Mouse (Mus musculus): ENCODE data around the gene Jmjd7. TPM values are rescaled to one million over a fixed set of nuclear protein-coding genes. Genes with fewer than 3 reads are reported as not detected.
A peak's percentile ranks its signal among the peaks of the same experiment; 100 is the strongest.

Jmjd7 gene
- polyA plus RNA-seq, 1 experiment from 2014 or later, result 6.0 TPM

DNA sequence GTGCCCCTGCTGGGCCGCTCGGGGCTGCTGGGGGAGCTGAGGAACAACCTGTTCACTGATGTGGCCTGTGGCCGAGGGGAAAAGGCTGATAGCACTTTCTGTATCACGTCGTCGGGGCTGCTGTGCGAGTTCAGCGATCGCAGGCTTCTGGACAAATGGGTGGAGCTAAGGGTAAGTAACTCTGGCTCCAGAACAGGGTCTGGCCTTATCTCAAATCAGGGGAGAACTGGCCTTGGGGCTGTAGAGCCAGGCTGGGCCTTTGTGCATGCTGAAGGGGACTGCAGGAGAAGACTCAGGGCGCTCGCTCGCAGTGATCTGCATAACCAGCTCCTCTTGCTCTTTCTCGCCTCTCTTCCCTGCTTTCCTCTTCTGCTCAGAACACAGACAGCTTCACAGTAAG, 14.4 kb upstream of the Jmjd7 start:
- no peaks in the 10 kb centered on the region for H3K36me3 ChIP-seq (replicated peaks)
- H3K27ac ChIP-seq (replicated peaks), result no peak overlapping the region
- WGBS (ENCODE audit: insufficient replicate concordance), result 50% methylated on average over 13 of the region's 13 CpGs
- H3K9ac ChIP-seq, result no peak overlapping the region
- no peak for ATAC-seq (ENCODE audit: insufficient read depth)
- H3K27me3 ChIP-seq, result no peaks in the 10 kb centered on the region
- no peak overlapping the region for H3K4me3 ChIP-seq (replicated peaks)
- no peaks in the 10 kb centered on the region for H3K9me3 ChIP-seq (replicated peaks)
- no peak overlapping the region for H3K4me2 ChIP-seq
- peaks cover 35% of the 10 kb centered on the region for H3K4me1 ChIP-seq (replicated peaks)

GRCm38 (mm10) chr2:120013831-120014486, 13.3 kb upstream of the Jmjd7 start:
- Histone ChIP-seq H3K9me3 (replicated peaks) (no peaks in the 10 kb centered on the region), H3K27me3 (no peaks in the 10 kb centered on the region), H3K9ac (no peak overlapping the region), H3K4me1 (replicated peaks) (peaks cover 32% of the 10 kb centered on the region), H3K27ac (replicated peaks) (no peak overlapping the region), H3K36me3 (replicated peaks) (no peaks in the 10 kb centered on the region), H3K4me3 (replicated peaks) (no peak overlapping the region), H3K4me2 (no peak overlapping the region)
- WGBS (ENCODE audit: insufficient replicate concordance), result 81% methylated on average over 2 of the region's 2 CpGs
- ATAC-seq (ENCODE audit: insufficient read depth), result no peak

GRCm38 (mm10) chr2:120015882-120016281, 11.4 kb upstream of the Jmjd7 start:
- Histone ChIP-seq H3K4me1 (replicated peaks) (peaks cover 32% of the 10 kb centered on the region), H3K9me3 (replicated peaks) (no peaks in the 10 kb centered on the region), H3K4me3 (replicated peaks) (no peak overlapping the region), H3K36me3 (replicated peaks) (0 out of 2 replicates have a peak, but pooled peaks cover 6% of the 10 kb centered on the region), H3K9ac (no peak overlapping the region), H3K4me2 (no peak overlapping the region), H3K27ac (replicated peaks) (no peak overlapping the region), H3K27me3 (no peaks in the 10 kb centered on the region)
- peak; percentile 39; the same call in 1 of the 2 replicates for ATAC-seq (ENCODE audit: insufficient read depth)
- WGBS (ENCODE audit: insufficient replicate concordance), result 36% methylated on average over 4 of the region's 4 CpGs

GRCm38 (mm10) chr2:120017599-120017998, 9.7 kb upstream of the Jmjd7 start:
- Histone ChIP-seq H3K36me3 (replicated peaks) (peaks cover 11% of the 10 kb centered on the region; the same call in 1 of the 2 replicates), H3K9ac (no peak overlapping the region), H3K27ac (replicated peaks) (no peak overlapping the region), H3K9me3 (replicated peaks) (no peaks in the 10 kb centered on the region), H3K4me2 (no peak overlapping the region), H3K4me3 (replicated peaks) (no peak overlapping the region), H3K27me3 (no peaks in the 10 kb centered on the region), H3K4me1 (replicated peaks) (peaks cover 32% of the 10 kb centered on the region)
- WGBS (ENCODE audit: insufficient replicate concordance), result 83% methylated on average over 12 of the region's 12 CpGs
- ATAC-seq (ENCODE audit: insufficient read depth), result no peak

- H3K27ac ChIP-seq (replicated peaks), result no peak overlapping the region
- H3K4me3 ChIP-seq (replicated peaks), result no peak overlapping the region
- ATAC-seq (ENCODE audit: insufficient read depth), result no peak
- no peak overlapping the region for H3K4me2 ChIP-seq
- peaks cover 23% of the 10 kb centered on the region for H3K4me1 ChIP-seq (replicated peaks)
- H3K36me3 ChIP-seq (replicated peaks), result peaks cover 7% of the 10 kb centered on the region; the same call in 1 of the 2 replicates
- WGBS (ENCODE audit: insufficient replicate concordance), result 76% methylated on average over 5 of the region's 5 CpGs
- no peaks in the 10 kb centered on the region for H3K9me3 ChIP-seq (replicated peaks)
- no peaks in the 10 kb centered on the region for H3K27me3 ChIP-seq
- H3K9ac ChIP-seq, result no peak overlapping the region
Measured at GRCm38 (mm10) chr2:120024337-120024736, 2.9 kb upstream of the Jmjd7 start.

DNA sequence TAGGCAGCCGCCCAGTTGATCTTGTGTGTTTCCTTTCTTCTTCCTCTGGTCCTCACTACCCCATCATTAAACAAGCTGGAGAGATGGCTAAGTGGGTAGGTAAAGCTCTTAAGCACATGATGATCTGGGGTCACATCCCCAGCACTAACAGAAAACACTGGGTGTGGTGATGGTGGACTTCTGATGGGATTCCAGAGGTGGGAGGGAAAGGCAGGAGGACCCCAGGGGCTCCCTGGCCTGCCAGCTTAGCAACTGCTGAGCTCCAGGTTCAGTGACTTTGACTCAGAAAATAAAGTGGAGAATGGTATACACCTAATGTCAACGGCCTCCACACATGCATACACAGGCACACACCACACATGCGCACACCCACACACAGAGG, 658 bp downstream of the Jmjd7 start:
- Histone ChIP-seq H3K9me3 (replicated peaks) (no peaks in the 10 kb centered on the region), H3K27ac (replicated peaks) (peak overlapping the region; percentile 83), H3K27me3 (no peaks in the 10 kb centered on the region), H3K9ac (peak overlapping the region; percentile 82), H3K4me3 (replicated peaks) (peak overlapping the region; percentile 79), H3K4me1 (replicated peaks) (peaks cover 36% of the 10 kb centered on the region), H3K36me3 (replicated peaks) (no peaks in the 10 kb centered on the region; the same call in 1 of the 2 replicates), H3K4me2 (peak overlapping the region; percentile 97)
- no peak for ATAC-seq (ENCODE audit: insufficient read depth)
- WGBS (ENCODE audit: insufficient replicate concordance), result 40% methylated on average over 3 of the region's 3 CpGs

DNA sequence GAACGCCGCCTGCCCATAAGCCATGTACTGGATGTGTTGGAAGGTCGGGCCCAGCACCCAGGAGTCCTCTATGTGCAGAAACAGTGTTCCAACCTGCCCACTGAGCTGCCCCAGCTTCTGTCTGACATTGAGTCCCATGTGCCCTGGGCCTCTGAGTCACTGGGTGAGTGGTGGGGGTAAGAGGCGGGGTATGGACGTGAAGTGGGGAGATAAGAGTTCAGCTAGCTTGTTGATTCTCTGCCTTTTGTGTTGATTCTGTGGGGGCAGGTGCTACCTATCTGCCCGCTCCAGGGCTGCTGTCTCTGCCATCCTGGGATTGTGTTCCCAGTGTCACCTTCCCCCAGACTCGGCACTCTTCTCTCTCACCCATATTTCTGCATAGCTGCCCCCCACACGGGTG, 3.1 kb downstream of the Jmjd7 start:
- H3K4me1 ChIP-seq (replicated peaks), result peaks cover 36% of the 10 kb centered on the region
- no peaks in the 10 kb centered on the region for H3K27me3 ChIP-seq
- H3K36me3 ChIP-seq (replicated peaks), result no peaks in the 10 kb centered on the region; the same call in 1 of the 2 replicates
- 41% methylated on average over 8 of the region's 8 CpGs for WGBS (ENCODE audit: insufficient replicate concordance)
- ATAC-seq (ENCODE audit: insufficient read depth), result peak; percentile 32; the same call in 1 of the 2 replicates
- H3K9ac ChIP-seq, result no peak overlapping the region
- no peak overlapping the region for H3K4me3 ChIP-seq (replicated peaks)
- no peak overlapping the region for H3K27ac ChIP-seq (replicated peaks)
- no peaks in the 10 kb centered on the region for H3K9me3 ChIP-seq (replicated peaks)
- no peak overlapping the region for H3K4me2 ChIP-seq

DNA sequence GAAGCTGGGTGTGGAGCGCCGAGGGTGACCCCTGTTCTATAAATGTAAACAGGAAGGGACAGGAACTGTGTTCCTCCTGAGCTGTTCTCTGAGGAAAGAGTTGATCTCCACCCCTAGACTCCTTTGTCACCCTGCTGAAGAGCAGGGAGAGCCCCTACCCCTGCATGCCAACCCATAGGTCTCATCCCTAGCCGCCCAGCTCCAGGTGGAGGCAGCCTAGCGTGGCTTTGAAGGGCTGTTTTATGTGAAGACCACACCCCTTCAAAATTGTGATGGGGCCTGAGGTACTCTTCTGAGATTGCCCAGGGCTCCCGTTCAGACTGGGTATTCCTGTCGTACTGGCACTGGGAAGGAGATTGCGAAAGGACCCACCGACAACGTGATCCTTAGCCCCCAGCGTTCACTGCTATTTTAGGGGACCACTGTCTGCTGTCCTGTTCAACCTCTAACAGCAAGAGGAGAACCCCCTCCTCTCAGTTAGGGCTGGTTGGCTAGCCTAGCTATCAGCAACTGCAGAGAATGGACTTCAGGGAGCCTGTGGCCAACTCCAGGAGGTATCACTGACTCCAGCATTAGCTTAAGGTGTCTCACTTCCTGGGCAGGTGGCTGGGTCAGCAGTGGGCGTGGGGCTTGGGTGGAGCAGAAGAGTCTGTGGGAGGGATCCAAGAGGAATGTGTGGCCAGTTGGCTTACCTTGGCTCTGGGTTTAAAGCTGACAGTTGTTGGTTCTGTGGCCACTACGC, 5.6 kb downstream of the Jmjd7 start, which contains the start of gene Pla2g4b:
TSS of gene Pla2g4b (plus strand) at position 692 of the 742 bp plus-strand sequence.
- Histone ChIP-seq H3K9ac (no peak within 1 kb of the TSS), H3K4me1 (replicated peaks) (peaks cover 23% of the 10 kb centered on the region), H3K4me3 (replicated peaks) (no peak within 1 kb of the TSS), H3K27me3 (no peaks in the 10 kb centered on the region), H3K4me2 (no peak within 1 kb of the TSS), H3K36me3 (replicated peaks) (peaks cover 3% of the 10 kb centered on the region; the same call in 1 of the 2 replicates), H3K27ac (replicated peaks) (no peak within 1 kb of the TSS), H3K9me3 (replicated peaks) (no peaks in the 10 kb centered on the region)
- 74% methylated on average over 12 of the region's 12 CpGs for WGBS (ENCODE audit: insufficient replicate concordance)
- no peak for ATAC-seq (ENCODE audit: insufficient read depth)

DNA sequence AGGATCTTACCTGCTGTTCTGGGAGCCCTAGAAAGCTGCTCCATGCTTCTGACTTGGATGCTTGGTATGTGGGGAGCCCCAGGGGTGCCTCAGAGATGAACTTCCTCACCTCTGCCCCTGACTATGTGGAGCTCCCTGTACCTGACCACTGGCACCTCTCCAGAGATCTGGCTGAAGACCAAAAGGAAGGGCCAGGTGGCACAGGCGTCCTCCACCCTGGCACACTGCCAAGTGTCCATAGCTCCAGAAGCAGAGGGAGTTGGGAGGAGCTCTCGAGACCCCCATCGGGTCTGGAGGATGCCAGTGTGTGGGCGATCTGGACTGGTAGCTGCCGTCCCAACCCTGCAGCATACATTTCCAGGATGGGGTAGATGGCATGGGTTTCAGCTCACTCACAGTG, 6.4 kb downstream of the Jmjd7 start:
- Histone ChIP-seq H3K27ac (replicated peaks) (no peak overlapping the region), H3K4me2 (no peak overlapping the region), H3K27me3 (no peaks in the 10 kb centered on the region), H3K36me3 (replicated peaks) (peaks cover 3% of the 10 kb centered on the region; the same call in 1 of the 2 replicates), H3K9me3 (replicated peaks) (no peaks in the 10 kb centered on the region), H3K4me3 (replicated peaks) (no peak overlapping the region), H3K4me1 (replicated peaks) (peaks cover 15% of the 10 kb centered on the region), H3K9ac (no peak overlapping the region)
- no peak for ATAC-seq (ENCODE audit: insufficient read depth)
- WGBS (ENCODE audit: insufficient replicate concordance), result 78% methylated on average over 5 of the region's 5 CpGs

DNA sequence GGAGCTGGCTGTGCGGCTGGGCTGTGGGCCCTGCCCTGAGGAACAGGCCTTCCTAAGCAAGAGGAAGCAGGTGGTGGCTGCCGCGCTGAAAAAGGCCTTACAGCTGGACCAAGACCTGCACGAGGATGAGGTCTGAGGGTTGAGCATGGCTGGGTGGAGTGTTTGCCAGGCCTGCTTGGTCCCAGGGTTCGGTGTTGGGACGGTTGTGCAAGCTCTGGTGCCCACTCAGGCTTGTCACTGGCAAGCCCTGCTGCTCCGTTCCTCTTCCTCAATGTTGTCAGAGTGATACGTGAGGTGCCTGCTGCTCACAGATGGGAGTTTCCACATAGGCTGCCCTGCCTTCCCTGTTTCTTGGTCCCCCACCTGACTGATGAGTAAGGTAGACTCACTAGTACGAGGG, 10.5 kb downstream of the Jmjd7 start:
- Histone ChIP-seq H3K4me2 (no peak overlapping the region), H3K36me3 (replicated peaks) (peaks cover 13% of the 10 kb centered on the region; the same call in 1 of the 2 replicates), H3K27me3 (no peaks in the 10 kb centered on the region), H3K9ac (no peak overlapping the region), H3K27ac (replicated peaks) (no peak overlapping the region), H3K9me3 (replicated peaks) (no peaks in the 10 kb centered on the region), H3K4me1 (replicated peaks) (no peaks in the 10 kb centered on the region), H3K4me3 (replicated peaks) (no peak overlapping the region)
- no peak for ATAC-seq (ENCODE audit: insufficient read depth)
- WGBS (ENCODE audit: insufficient replicate concordance), result 47% methylated on average over 9 of the region's 9 CpGs

DNA sequence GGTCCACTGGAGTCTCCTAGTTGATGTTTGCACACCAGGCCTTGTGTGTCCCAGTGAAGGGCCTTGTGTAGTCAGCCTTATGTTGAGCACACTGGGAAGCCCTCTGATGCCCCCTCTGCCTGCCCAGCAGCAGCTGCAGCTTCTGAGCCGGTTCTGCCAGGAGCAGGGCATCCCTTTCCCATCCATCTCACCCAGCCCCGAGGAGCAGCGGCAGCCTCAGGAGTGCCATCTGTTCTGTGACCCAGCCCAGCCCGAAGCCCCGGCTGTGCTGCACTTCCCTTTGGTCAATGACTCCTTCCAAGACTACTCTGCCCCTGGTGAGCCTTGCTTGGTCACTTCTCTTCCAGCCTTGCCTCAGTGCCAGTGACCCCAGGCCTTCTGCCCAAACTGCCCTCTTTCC, 13.7 kb downstream of the Jmjd7 start:
- 83% methylated on average over 5 of the region's 5 CpGs for WGBS (ENCODE audit: insufficient replicate concordance)
- no peak overlapping the region for H3K4me3 ChIP-seq (replicated peaks)
- H3K4me1 ChIP-seq (replicated peaks), result peaks cover 3% of the 10 kb centered on the region; the same call in 1 of the 2 replicates
- H3K27ac ChIP-seq (replicated peaks), result no peak overlapping the region
- no peak for ATAC-seq (ENCODE audit: insufficient read depth)
- H3K36me3 ChIP-seq (replicated peaks), result peaks cover 13% of the 10 kb centered on the region; the same call in 1 of the 2 replicates
- H3K9me3 ChIP-seq (replicated peaks), result no peaks in the 10 kb centered on the region
- no peaks in the 10 kb centered on the region for H3K27me3 ChIP-seq
- H3K9ac ChIP-seq, result no peak overlapping the region
- no peak overlapping the region for H3K4me2 ChIP-seq

All from liver, embryonic 15.5 days (tissue).